Mouse (Mus musculus) retina, embryonic 14.5 days (tissue): ENCODE results near the gene Snai1.

Experiments
- DNase-seq: peaks from one replicate; pipeline ENCODE4 v3.0.0-alpha.2; 2015; ENCODE audit warnings: low spot score

The Snai1 gene

GRCm38 (mm10) chr2:167537476-167538297, at the start of gene Snai1:
Gene Snai1 (plus strand): TSS chr2:167538195.
- peak; percentile 97 for DNase-seq

DNA sequence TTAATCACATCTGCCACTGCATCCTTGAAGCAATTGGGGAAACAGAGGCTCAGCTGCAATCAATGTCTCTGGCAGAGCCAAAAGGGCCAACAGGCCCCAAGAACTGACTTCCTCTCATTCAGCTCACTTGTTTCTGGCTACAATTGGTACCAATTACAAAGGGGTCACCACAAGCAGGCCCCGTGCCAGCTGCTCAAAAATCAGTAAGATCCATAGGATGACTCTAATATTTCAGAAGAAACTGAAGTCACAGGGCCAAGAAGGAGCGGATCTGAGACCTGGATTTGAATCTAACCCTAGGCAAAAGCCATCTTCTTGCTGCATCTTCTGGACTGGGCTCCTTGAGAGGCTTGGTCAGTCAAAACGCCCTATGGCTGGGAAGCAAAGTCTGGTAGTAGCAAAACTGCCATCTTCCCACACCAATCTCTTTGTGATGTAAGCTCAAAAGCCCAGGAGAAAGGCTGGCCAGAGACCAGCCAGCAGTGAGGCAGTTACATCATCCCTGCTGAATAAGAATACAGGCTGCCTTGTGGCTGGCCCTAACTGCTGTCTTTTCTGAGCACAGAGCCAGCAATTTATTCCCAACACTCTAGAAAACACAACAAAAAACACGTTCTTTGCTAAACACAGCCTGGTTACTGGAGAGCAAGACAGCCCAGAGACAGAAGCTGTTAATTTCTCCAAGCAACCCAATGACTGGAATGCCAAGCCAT, 47.0 kb upstream of the Snai1 start:
- DNase-seq, result no peak

GRCm38 (mm10) chr2:167491757-167492708, 46.0 kb upstream of the Snai1 start, which contains the start of gene Rnf114:
Gene Rnf114 (plus strand): TSS chr2:167492645.
- no peak for DNase-seq

DNA sequence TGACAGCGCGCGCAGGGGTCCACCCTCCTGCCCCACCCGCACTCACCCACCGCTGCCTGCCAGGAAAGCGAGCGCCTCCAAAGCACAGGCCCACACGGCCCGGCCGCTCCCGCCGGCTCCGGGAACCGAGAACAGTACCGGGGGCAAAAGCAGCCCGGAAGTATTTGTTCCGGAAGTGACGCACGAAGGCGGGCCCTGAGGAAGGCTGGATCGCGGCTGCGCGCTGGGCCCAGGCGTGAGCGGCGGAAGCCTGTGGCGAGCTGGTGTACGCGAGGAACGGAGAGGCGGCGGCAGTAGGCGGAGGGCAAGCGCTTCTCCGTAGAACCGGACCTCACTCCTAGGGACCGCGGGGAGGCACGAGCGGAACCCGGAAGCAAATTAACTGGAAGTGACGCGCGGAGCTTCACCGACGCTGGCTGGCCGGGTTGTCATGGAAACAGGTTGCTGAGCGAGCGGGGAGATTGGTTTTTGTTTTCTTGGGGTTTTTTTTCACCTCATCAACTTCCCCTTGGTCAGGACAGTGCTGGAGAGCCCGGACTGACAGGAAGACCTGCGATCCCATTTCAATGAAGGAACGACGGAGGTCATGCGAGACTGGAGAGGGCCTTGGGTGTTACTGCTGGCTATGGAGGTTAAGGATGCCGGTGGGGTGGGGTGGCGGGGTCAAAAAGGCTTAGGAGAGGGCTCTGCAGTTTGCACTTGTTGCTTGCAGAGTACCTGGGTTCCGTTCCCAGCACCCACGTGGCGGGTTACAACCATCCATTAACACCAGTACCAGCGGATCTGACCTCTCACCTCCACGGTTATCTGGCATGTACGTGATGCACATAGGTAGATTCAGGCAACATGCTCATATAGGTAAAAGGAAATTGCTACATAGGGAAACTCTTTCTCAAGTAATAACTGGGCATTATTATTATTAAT, 45.0 kb upstream of the Snai1 start, which contains the start of gene Spata2:
TSS of gene Spata2 (minus strand) at position 175 of the 924 bp plus-strand sequence.
- DNase-seq, result peak; percentile 91

DNA sequence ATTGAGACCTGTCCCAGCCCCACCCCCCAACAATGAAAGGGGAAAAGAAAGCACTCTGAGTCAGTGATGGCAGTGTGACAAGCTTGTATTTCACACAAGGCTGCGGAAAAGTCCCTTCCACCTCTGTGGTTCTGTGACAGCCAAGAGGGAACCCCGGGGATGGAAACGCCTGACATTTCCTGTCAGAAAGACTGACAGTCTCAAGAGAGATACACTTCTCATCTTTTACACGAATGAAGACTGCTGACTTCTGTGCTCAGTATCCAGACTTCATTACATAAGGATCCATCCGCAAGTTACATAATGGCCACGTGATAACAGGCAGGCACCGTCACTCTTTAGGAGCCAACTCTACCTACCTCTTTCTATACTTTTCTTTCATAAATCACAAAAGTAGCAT, 41.6 kb upstream of the Snai1 start:
- DNase-seq, result no peak

- peak; percentile 64 for DNase-seq
These were observed 40.7 kb upstream of the Snai1 start for GRCm38 (mm10) chr2:167497272-167497671.

DNA sequence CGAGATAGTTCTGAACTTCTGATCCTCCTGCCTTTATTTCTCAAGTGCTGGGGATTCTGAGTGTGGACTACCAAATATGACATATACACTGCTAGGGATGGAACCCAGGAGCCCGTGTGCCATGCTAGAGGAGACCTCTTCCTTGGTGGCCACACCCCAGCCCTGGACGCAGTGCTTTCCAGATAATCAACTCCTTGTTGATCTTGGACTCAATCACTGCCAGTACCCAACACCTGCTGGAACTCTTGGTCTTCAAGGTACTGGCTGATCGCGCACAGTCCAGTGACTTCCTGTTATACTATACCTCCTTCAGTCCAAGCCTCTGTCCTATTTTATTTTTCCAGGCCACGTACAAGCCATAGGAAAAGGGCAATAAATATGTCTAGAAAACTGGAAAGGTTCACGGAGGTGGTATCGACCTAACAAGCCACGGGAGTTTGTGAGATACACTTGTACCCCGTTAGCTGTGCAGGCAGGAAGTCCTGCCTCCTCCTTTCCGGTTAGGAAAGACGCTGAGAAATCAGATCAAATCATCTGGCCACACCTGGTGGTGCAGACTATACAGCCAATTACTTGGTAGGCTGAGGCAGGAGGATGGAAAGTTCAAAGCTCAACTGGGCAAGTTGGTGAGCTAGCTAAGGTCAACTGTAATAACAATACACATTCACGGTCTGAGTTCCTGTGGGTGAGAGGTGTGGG, 35.3 kb upstream of the Snai1 start:
- DNase-seq, result no peak

DNA sequence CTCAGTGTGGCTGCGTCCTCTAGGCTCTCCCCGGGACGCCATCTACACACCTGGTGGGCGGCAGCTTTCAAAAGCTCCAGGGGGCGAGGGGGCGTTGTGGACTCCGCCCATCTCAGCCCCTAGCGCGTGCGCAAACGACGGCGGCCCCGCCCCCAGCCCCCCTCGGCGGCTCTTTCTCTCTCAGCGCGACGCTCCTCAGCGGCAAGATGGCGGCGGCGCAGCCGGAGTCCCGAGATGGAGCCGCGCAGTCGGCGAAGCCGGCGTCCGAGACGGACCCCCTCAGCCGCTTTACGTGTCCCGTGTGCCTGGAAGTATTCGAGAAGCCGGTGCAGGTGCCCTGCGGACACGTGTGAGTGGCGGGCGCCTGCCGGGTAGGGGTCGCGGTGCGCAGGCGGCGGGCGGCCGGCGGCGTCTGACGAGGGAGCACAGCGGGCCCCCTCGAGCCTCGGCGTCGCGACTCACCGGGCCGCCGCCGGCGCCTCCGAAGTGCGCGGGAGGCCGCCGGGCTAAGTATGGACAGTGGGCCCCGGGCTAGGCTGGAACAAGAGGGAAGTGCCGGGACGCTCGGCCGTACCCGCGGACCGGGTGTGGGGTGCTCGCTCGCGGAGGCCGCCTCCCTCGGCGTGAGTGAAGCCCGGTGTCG, 34.6 kb upstream of the Snai1 start:
- peak; percentile 89 for DNase-seq

GRCm38 (mm10) chr2:167503896-167504349, 34.1 kb upstream of the Snai1 start:
- peak; percentile 47 for DNase-seq

- DNase-seq, result no peak
These were observed 32.9 kb upstream of the Snai1 start for GRCm38 (mm10) chr2:167505127-167505526.

GRCm38 (mm10) chr2:167506546-167507260, 31.3 kb upstream of the Snai1 start:
- no peak for DNase-seq

GRCm38 (mm10) chr2:167507719-167508385, 30.1 kb upstream of the Snai1 start:
- DNase-seq, result no peak

DNA sequence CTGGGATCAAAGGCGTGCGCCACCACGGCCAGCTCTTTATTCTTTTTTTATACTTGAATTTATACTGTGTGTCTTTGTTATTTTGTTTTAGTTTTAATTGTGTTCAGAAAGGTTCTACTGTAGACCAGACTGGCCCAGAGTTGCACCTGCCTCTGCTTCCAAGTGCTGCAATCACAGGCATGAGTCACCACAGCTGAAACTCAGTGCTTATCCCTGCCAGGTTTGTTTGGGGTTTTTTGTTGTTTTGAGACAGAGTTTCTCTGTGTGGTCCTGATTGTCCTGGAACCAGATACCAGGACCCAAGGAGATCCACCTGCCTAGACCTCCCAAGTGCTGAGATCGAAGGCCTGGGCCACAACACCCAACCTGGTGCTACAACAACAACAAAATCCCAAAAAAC, 29.4 kb upstream of the Snai1 start:
- DNase-seq, result no peak

DNA sequence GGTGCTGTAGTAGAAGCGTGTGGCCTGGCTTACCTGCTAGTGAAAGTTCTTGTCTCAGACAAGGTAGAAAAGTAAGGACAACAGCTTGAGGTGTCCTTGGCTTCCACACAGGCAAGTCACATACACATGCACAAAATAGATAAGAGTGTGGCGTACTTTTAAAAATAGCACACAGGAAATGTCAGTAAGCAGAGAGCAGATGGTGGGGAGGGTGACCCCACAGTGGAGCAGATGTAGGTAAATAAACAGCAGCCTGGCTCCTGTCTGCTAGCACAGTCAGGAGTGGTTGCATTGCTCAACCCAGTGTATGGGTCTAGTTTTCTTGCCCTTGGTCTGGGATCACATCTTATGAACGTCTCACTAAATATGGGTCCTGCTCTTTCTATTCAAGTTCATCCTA, 27.5 kb upstream of the Snai1 start:
- no peak for DNase-seq

GRCm38 (mm10) chr2:167512365-167512764, 25.6 kb upstream of the Snai1 start:
- no peak for DNase-seq

- peak; percentile 52 for DNase-seq
These were observed 25.0 kb upstream of the Snai1 start for GRCm38 (mm10) chr2:167512970-167513369.

DNA sequence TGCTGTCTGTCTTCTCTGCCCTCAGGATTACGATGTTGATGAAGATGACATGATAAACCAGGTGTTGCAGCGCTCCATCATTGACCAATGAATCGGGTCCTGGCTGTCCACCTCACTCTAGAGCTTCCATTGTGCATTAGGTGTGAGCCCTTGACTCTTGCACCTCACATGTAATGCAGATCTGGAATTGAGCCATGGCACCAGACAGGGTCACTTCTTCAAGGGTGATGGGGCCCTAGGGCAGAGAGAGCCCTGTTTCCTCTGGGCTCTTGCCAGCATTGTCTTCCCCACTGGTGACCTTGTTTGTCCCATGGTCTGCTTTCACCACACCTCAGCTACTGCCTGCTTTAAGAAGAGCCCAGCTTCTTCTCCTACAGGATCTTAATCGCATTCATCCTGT, 23.4 kb upstream of the Snai1 start:
- no peak for DNase-seq

GRCm38 (mm10) chr2:167515688-167516087, 22.3 kb upstream of the Snai1 start:
- no peak for DNase-seq
